Mouse (Mus musculus): ENCODE data around the gene Vmn1r235. TPM values are rescaled to one million over a fixed set of nuclear protein-coding genes. Genes with fewer than 3 reads are reported as not detected.

Gene Vmn1r235
- total and polyA plus RNA-seq, 3 experiments = not detected

DNA sequence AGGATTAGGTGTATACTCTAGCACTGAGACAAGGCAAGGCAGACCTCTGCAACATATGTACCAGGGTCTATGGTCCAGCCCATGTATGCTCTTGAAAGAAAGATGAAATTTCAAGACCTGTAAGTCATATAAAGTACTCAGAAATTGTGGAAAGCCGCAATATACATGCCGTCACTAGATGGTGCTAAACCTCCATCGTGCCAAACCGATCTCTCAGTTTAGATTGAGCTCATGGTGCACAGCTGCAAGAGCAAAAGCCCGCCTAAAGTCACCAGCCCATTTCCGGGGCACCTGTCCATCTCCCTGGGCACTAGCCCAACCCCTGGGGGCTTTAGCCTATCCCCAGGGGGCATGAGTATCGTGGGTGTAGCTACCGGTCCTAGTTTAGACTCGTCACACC, 24.6 kb upstream of the Vmn1r235 start (continued):
- TF ChIP-seq TAL1 (IDR thresholded peaks at IDR 0.05; ENCODE audit: low read length) (no peak), SIN3A (IDR thresholded peaks at IDR 0.05; ENCODE audit: low read length) (no peak), GATA1 (IDR thresholded peaks at IDR 0.05; ENCODE audit: low read depth, low read length) (no peak), MAFK (IDR thresholded peaks at IDR 0.05; ENCODE audit: borderline replicate concordance, low read depth, low read length) (no peak), POLR2A (IDR thresholded peaks at IDR 0.05; ENCODE audit: control insufficient read depth in 1 of 2, insufficient read depth in 1 of 2, low read depth in 1 of 2, low read length in 2 of 2, poor library complexity in 1 of 2) (no peak), HCFC1 (IDR thresholded peaks at IDR 0.05; ENCODE audit: low read depth, low read length) (no peak), ELF1 (IDR thresholded peaks at IDR 0.05; ENCODE audit: low read depth, low read length) (no peak), BHLHE40 (IDR thresholded peaks at IDR 0.05; ENCODE audit: borderline replicate concordance, low read depth, low read length) (no peak)

DNA sequence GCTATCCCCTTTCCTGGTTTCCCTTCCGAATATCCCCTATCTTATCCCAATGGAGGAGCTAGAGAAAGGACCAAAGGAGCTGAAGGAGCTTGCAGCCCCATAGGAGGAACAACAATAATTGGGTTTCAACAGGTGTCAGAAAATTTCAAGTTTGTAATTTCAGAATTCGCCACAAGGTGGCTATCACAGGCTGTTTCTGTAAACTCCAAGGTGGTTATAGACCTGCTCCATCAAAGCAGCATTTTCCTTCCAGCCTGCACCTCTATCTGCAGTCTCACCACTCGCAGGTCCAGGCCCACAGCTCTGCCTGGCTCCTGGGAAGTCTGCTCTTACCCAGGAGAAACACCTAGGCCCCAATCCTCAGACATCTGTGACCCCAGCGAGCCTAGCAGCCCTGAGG, 15.9 kb downstream of the Vmn1r235 start:
- Histone ChIP-seq H3K27ac (ENCODE audit: control insufficient read depth, low read depth, low read length) (no peak overlapping the region), H3K79me2 (ENCODE audit: control insufficient read depth, insufficient read depth, low read length, poor library complexity) (no peaks in the 10 kb centered on the region), H3K4me3 (ENCODE audit: control insufficient read depth in 1 of 2, insufficient read depth in 1 of 2, low read depth in 2 of 2, low read length in 2 of 2) (no peak overlapping the region), H3K9me3 (replicated peaks; ENCODE audit: insufficient read depth, low read length) (no peaks in the 10 kb centered on the region), H3K36me3 (ENCODE audit: control insufficient read depth in 1 of 2, insufficient read depth in 2 of 2, low read length in 2 of 2) (no peaks in the 10 kb centered on the region), H3K9ac (ENCODE audit: control insufficient read depth, low read depth, low read length, poor library complexity, severe bottlenecking) (no peak overlapping the region), H3K4me1 (ENCODE audit: control insufficient read depth in 1 of 2, insufficient read depth in 2 of 2, low read length in 2 of 2) (no peaks in the 10 kb centered on the region), H3K27me3 (ENCODE audit: control insufficient read depth in 1 of 2, insufficient read depth in 2 of 2, low read length in 2 of 2) (peaks cover 0 to 11% of the 10 kb centered on the region in 2 experiments; a peak in 3 of 4 replicates)
- DNase-seq (ENCODE audit: low read depth, low spot score) = peak; percentile 81
- TF ChIP-seq USF1 (IDR thresholded peaks at IDR 0.05; ENCODE audit: low read depth, low read length) = no peak
- TF ChIP-seq SIN3A (IDR thresholded peaks at IDR 0.05; ENCODE audit: low read length) = no peak
- TF ChIP-seq GABPA (IDR thresholded peaks at IDR 0.05; ENCODE audit: low read depth, low read length) = no peak
- peak; percentile 96 for TF ChIP-seq SMC3 (IDR thresholded peaks at IDR 0.05; ENCODE audit: low read depth, low read length)
- no peak for TF ChIP-seq ELF1 (IDR thresholded peaks at IDR 0.05; ENCODE audit: low read depth, low read length)
- TF ChIP-seq EP300 (IDR thresholded peaks at IDR 0.05; ENCODE audit: low read depth in 1 of 2, low read length in 2 of 2) = no peak
- TF ChIP-seq POLR2A (IDR thresholded peaks at IDR 0.05; ENCODE audit: control insufficient read depth in 1 of 2, insufficient read depth in 1 of 2, low read depth in 1 of 2, low read length in 2 of 2, poor library complexity in 1 of 2) = no peak
- TF ChIP-seq MAFK (IDR thresholded peaks at IDR 0.05; ENCODE audit: borderline replicate concordance, low read depth, low read length) = no peak
- no peak for TF ChIP-seq BHLHE40 (IDR thresholded peaks at IDR 0.05; ENCODE audit: borderline replicate concordance, low read depth, low read length)
- TF ChIP-seq ZNF384 (IDR thresholded peaks at IDR 0.05; ENCODE audit: low read depth, low read length) = no peak
- no peak for TF ChIP-seq MYB (IDR thresholded peaks at IDR 0.05; ENCODE audit: low read depth, low read length)
- TF ChIP-seq CTCF (IDR thresholded peaks at IDR 0.05 in 2 of 3, conservative IDR thresholded peaks at IDR 0.05 in 1 of 3; ENCODE audit: control insufficient read depth in 1 of 3, insufficient read depth in 1 of 3, low read depth in 2 of 3, low read length in 3 of 3, poor library complexity in 1 of 3, severe bottlenecking in 1 of 3) = peak; percentile 26 to 83 (median 38); a peak in 5 of 6 replicates
- peak; percentile 82 for TF ChIP-seq ZC3H11A (IDR thresholded peaks at IDR 0.05; ENCODE audit: low read depth, low read length)
- no peak for TF ChIP-seq MAZ (IDR thresholded peaks at IDR 0.05; ENCODE audit: low read depth, low read length)
- no peak for TF ChIP-seq MXI1 (IDR thresholded peaks at IDR 0.05; ENCODE audit: low read depth, low read length)
- TF ChIP-seq ZMIZ1 (IDR thresholded peaks at IDR 0.05; ENCODE audit: low read depth, low read length) = no peak
- no peak for TF ChIP-seq HCFC1 (IDR thresholded peaks at IDR 0.05; ENCODE audit: low read depth, low read length)
- peak; percentile 80 for TF ChIP-seq RAD21 (IDR thresholded peaks at IDR 0.05; ENCODE audit: low read depth, low read length)
